Mouse (Mus musculus) MEL (cell line): Measurements from ENCODE around the gene 9430015G10Rik. TPM values are rescaled to one million over a fixed set of nuclear protein-coding genes. Genes with fewer than 3 reads are reported as not detected.
A peak's percentile ranks its signal among the peaks of the same experiment; 100 is the strongest.

Experiments
- DNase-seq: peaks from one replicate; pipeline ENCODE4 v3.0.0; 2011; ENCODE audit warnings: low read depth, low spot score
- H3K27ac ChIP-seq: 2 replicates; pipeline ENCODE4 v1.5.1; 2012; ENCODE audit warnings: low read depth, mild to moderate bottlenecking, control low read depth, low read length, moderate library complexity; ENCODE audit not compliant: control insufficient read depth
- H3K27me3 ChIP-seq, 2 experiments: fragments of 150-350 bp in 1 of 2; sonication (generic) in 1 of 2; 2 replicates each; pipeline ENCODE4 v1.6.1; 2012; ENCODE audit warnings: low read length in 2 of 2, mild to moderate bottlenecking in 2 of 2, improper control_type of control experiment in 1 of 2, moderate library complexity in 1 of 2; ENCODE audit not compliant: insufficient read depth in 2 of 2, control insufficient read depth in 1 of 2
- H3K36me3 ChIP-seq, 2 experiments: 2 replicates each; pipeline ENCODE4 v1.6.1; 2012 to 2014; ENCODE audit warnings: low read length in 2 of 2, improper control_type of control experiment in 1 of 2, inconsistent platforms in 1 of 2, mild to moderate bottlenecking in 1 of 2; ENCODE audit not compliant: insufficient read depth in 2 of 2, control insufficient read depth in 1 of 2
- H3K4me1 ChIP-seq, 2 experiments: fragments of 150-350 bp in 1 of 2; sonication (generic) in 1 of 2; 2 replicates each; pipeline ENCODE4 v1.6.1; 2012; ENCODE audit warnings: low read length in 2 of 2, improper control_type of control experiment in 1 of 2, mild to moderate bottlenecking in 1 of 2; ENCODE audit not compliant: insufficient read depth in 2 of 2, control insufficient read depth in 1 of 2
- H3K4me3 ChIP-seq, 2 experiments: fragments of 150-350 bp in 1 of 2; sonication (generic) in 1 of 2; 2 replicates each; pipeline ENCODE4 v1.5.1; 2012; ENCODE audit warnings: low read depth in 2 of 2, low read length in 2 of 2, mild to moderate bottlenecking in 2 of 2, moderate library complexity in 2 of 2, control low read depth in 1 of 2, improper control_type of control experiment in 1 of 2; ENCODE audit not compliant: control insufficient read depth in 1 of 2, insufficient read depth in 1 of 2
- H3K79me2 ChIP-seq: 2 replicates; pipeline ENCODE4 v1.6.1; 2012; ENCODE audit warnings: mild to moderate bottlenecking, low read length, moderate library complexity; ENCODE audit not compliant: control insufficient read depth, poor library complexity, insufficient read depth
- H3K9ac ChIP-seq: 2 replicates; pipeline ENCODE4 v1.6.1; 2012; ENCODE audit warnings: low read depth, mild to moderate bottlenecking, control low read depth, low read length, moderate library complexity; ENCODE audit not compliant: control insufficient read depth, poor library complexity, severe bottlenecking
- H3K9me3 ChIP-seq: fragments of 150-350 bp; sonication (generic); replicated peaks from 2 replicates; pipeline ENCODE4 v1.6.1; 2012; ENCODE audit warnings: mild to moderate bottlenecking, low read length, improper control_type of control experiment, moderate library complexity; ENCODE audit not compliant: insufficient read depth
- CHD1 ChIP-seq: IDR thresholded peaks from 2 replicates; pipeline ENCODE4 v1.6.1; 2012; ENCODE audit warnings: low read depth, mild to moderate bottlenecking, inconsistent platforms, low read length, improper control_type of control experiment
- CHD2 ChIP-seq: IDR thresholded peaks from 2 replicates; pipeline ENCODE4 v1.6.1; 2011; ENCODE audit warnings: low read length, improper control_type of control experiment
- CTCF ChIP-seq, 3 experiments: IDR thresholded peaks in 2 of 3; conservative IDR thresholded peaks in 1 of 3; 2 replicates each; pipeline ENCODE4 v1.5.1; 2011 to 2012; ENCODE audit warnings: low read length in 3 of 3, low read depth in 2 of 3, mild to moderate bottlenecking in 2 of 3, improper control_type of control experiment in 1 of 3, inconsistent platforms in 1 of 3, mixed read lengths in 1 of 3, moderate library complexity in 1 of 3; ENCODE audit not compliant: control insufficient read depth in 1 of 3, insufficient read depth in 1 of 3, poor library complexity in 1 of 3, severe bottlenecking in 1 of 3
- E2F4 ChIP-seq: IDR thresholded peaks from 2 replicates; pipeline ENCODE4 v1.6.1; 2011; ENCODE audit warnings: low read depth, low read length, improper control_type of control experiment, borderline replicate concordance
- ELF1 ChIP-seq: IDR thresholded peaks from 2 replicates; pipeline ENCODE4 v1.6.1; 2014; ENCODE audit warnings: low read depth, mild to moderate bottlenecking, inconsistent platforms, low read length, improper control_type of control experiment, moderate library complexity
- EP300 ChIP-seq, 2 experiments: IDR thresholded peaks; 2 replicates each; pipeline ENCODE4 v1.6.1; 2011; ENCODE audit warnings: improper control_type of control experiment in 2 of 2, low read length in 2 of 2, low read depth in 1 of 2, mild to moderate bottlenecking in 1 of 2
- ETS1 ChIP-seq: IDR thresholded peaks from 2 replicates; pipeline ENCODE4 v1.6.1; 2012; ENCODE audit warnings: low read depth, mild to moderate bottlenecking, inconsistent platforms, low read length, improper control_type of control experiment, moderate library complexity
- GABPA ChIP-seq: IDR thresholded peaks from 2 replicates; pipeline ENCODE4 v1.6.1; 2012; ENCODE audit warnings: low read depth, mild to moderate bottlenecking, inconsistent platforms, low read length, improper control_type of control experiment, moderate library complexity
- GATA1 ChIP-seq: IDR thresholded peaks from 2 replicates; pipeline ENCODE4 v1.6.1; 2011; ENCODE audit warnings: low read depth, low read length, improper control_type of control experiment
- MAFK ChIP-seq: IDR thresholded peaks from 2 replicates; pipeline ENCODE4 v1.6.1; 2011; ENCODE audit warnings: low read depth, mild to moderate bottlenecking, low read length, improper control_type of control experiment, borderline replicate concordance
- MAX ChIP-seq: IDR thresholded peaks from 2 replicates; pipeline ENCODE4 v1.6.1; 2011; ENCODE audit warnings: low read length, improper control_type of control experiment
- MXI1 ChIP-seq: IDR thresholded peaks from 2 replicates; pipeline ENCODE4 v1.6.1; 2011; ENCODE audit warnings: mild to moderate bottlenecking, low read depth, low read length, improper control_type of control experiment
- NELFE ChIP-seq: IDR thresholded peaks from 2 replicates; pipeline ENCODE4 v1.6.1; 2011; ENCODE audit warnings: low read depth, low read length, improper control_type of control experiment
- NRF1 ChIP-seq: IDR thresholded peaks from 2 replicates; pipeline ENCODE4 v1.6.1; 2014; ENCODE audit warnings: low read depth, mild to moderate bottlenecking, inconsistent platforms, low read length, improper control_type of control experiment, moderate library complexity; ENCODE audit not compliant: poor library complexity, insufficient read depth, severe bottlenecking
- POLR2A ChIP-seq, 2 experiments: IDR thresholded peaks; 2 replicates each; pipeline ENCODE4 v1.6.1; 2011 to 2012; ENCODE audit warnings: low read length in 2 of 2, mild to moderate bottlenecking in 2 of 2, control low read depth in 1 of 2, improper control_type of control experiment in 1 of 2, low read depth in 1 of 2, moderate library complexity in 1 of 2; ENCODE audit not compliant: control insufficient read depth in 1 of 2, insufficient read depth in 1 of 2, poor library complexity in 1 of 2
- RCOR1 ChIP-seq: IDR thresholded peaks from 2 replicates; pipeline ENCODE4 v1.6.1; 2012; ENCODE audit warnings: low read depth, mild to moderate bottlenecking, inconsistent platforms, low read length, improper control_type of control experiment
- TAL1 ChIP-seq: IDR thresholded peaks from 2 replicates; pipeline ENCODE4 v1.6.1; 2012; ENCODE audit warnings: mild to moderate bottlenecking, inconsistent platforms, low read length, moderate library complexity, mixed read lengths
- TBP ChIP-seq: IDR thresholded peaks from 2 replicates; pipeline ENCODE4 v1.8.0; 2011; ENCODE audit warnings: low read depth, low read length, improper control_type of control experiment
- TCF12 ChIP-seq: IDR thresholded peaks from 2 replicates; pipeline ENCODE4 v1.6.1; 2014; ENCODE audit warnings: low read depth, mild to moderate bottlenecking, inconsistent platforms, low read length, improper control_type of control experiment, moderate library complexity
- ZMIZ1 ChIP-seq: IDR thresholded peaks from 2 replicates; pipeline ENCODE4 v1.6.1; 2012; ENCODE audit warnings: low read depth, mild to moderate bottlenecking, inconsistent platforms, low read length, improper control_type of control experiment, moderate library complexity
- polyA plus RNA-seq, 2 experiments: library from polyadenylated mRNA; stranded (reverse) in 1 of 2; unstranded in 1 of 2; fragments of >175 nt in 1 of 2; fragments of >200 nt in 1 of 2; gene quantifications; 2 replicates each; pipeline versions ENCODE4 v1.2.1 to v1.2.4; 2012; ENCODE audit warnings: low replicate concordance in 2 of 2, low read depth in 1 of 2; ENCODE audit not compliant: insufficient read length in 2 of 2, insufficient read depth in 1 of 2, missing spikeins in 1 of 2
- total RNA-seq: library from RNA; depleted of rRNA; stranded (reverse); fragments of 300-350 nt; gene quantifications from 2 replicates; pipeline ENCODE4 v1.2.3, GENCODE M21; 2012

The 9430015G10Rik gene
- total and polyA plus RNA-seq, 3 experiments = 28.7 to 52.9 TPM; not detected in 1

DNA sequence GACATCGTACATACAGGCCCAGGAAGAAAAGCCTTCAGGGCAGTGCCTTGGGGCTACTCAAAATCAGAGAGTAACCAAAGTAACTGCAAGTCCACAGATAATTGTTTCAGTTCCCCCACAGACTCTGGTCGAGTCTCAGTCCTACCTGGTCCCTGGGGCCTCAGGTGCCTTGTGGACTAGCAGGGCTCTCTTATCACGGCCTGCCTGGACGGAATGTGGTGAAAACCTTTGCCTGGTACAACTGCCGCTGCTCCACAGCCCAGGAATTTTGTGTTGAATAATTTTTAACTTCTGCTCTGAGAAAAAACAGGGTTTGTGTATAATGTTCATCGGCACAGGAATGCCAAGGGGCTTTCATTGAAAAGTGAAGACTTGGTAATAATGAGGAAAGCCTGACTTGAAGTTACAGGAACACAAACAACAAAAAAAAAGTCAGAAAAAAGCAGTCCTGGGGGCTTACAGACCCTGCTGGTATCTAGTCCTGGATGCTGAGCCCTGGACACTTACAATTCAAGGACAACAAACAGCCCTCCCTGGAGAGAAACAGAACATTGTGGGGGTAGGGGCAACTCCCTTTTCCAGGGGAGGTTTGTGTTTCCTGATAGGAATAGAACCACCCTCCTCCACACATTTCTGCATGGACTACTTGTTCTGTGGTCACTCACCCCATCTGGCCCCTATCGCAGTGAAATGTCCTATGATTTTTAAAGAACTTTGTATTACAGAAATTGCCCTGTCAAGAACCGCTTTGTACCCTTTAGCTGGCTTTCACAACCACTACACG is 25.5 kb upstream of the 9430015G10Rik start:
- H3K9ac ChIP-seq = no peak overlapping the region
- no peak for DNase-seq
- H3K4me3 ChIP-seq = no peak overlapping the region
- no peaks in the 10 kb centered on the region for H3K27me3 ChIP-seq
- no peaks in the 10 kb centered on the region for H3K9me3 ChIP-seq
- H3K36me3 ChIP-seq = peaks cover 0 to 32% of the 10 kb centered on the region in 2 experiments; a peak in 2 of 4 replicates
- H3K4me1 ChIP-seq = peaks cover 24 to 34% of the 10 kb centered on the region in 2 experiments
- no peaks in the 10 kb centered on the region for H3K79me2 ChIP-seq
- TF ChIP-seq MAFK (no peak), E2F4 (no peak), CTCF (IDR thresholded peaks at IDR 0.05 in 2 of 3, conservative IDR thresholded peaks at IDR 0.05 in 1 of 3; ENCODE audit: control insufficient read depth in 1 of 3, insufficient read depth in 1 of 3, low read depth in 2 of 3, low read length in 3 of 3, poor library complexity in 1 of 3, severe bottlenecking in 1 of 3) (no peak), POLR2A (IDR thresholded peaks at IDR 0.05; ENCODE audit: control insufficient read depth in 1 of 2, insufficient read depth in 1 of 2, low read depth in 1 of 2, low read length in 2 of 2, poor library complexity in 1 of 2) (no peak), TAL1 (no peak), MAX (no peak), GABPA (no peak), RCOR1 (no peak), ZMIZ1 (no peak), CHD1 (no peak), NELFE (no peak), TBP (no peak), ETS1 (no peak)
- no peak overlapping the region; the same call in 1 of the 2 replicates for H3K27ac ChIP-seq

DNA sequence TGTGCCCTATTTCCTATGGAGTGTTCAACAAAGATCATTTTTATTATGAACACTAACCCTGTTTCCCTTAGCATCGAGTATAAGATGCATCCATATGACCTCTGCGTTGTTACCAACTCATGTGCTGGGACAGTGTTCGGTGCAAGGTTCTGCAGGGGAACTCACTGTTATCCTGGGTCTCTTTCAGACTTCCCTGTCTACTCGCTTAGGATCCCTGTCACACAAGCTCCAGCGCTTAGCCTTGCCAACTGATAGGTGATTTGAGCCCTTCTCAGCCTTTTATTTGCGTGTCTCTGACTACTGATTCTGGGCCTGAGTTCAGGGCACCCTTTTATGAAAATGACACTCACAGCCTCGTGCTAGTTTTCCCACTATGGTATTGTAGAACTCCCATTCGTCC is 24.5 kb upstream of the 9430015G10Rik start:
- Histone ChIP-seq H3K4me3 (no peak overlapping the region), H3K79me2 (no peaks in the 10 kb centered on the region), H3K27ac (no peak overlapping the region; the same call in none of the 2 replicates), H3K9me3 (no peaks in the 10 kb centered on the region), H3K36me3 (peaks cover 0 to 32% of the 10 kb centered on the region in 2 experiments; a peak in 2 of 4 replicates), H3K27me3 (no peaks in the 10 kb centered on the region), H3K4me1 (peaks cover 23 to 34% of the 10 kb centered on the region in 2 experiments), H3K9ac (no peak overlapping the region)
- TF ChIP-seq ELF1 (no peak), CHD2 (no peak), TCF12 (peak; percentile 41), EP300 (IDR thresholded peaks at IDR 0.05; ENCODE audit: low read depth in 1 of 2, low read length in 2 of 2) (peak; percentile 59 to 61), NRF1 (no peak), TAL1 (peak; percentile 36; the same call in 1 of the 2 replicates), MXI1 (0 out of 2 replicates have a peak, but pooled peaks have one; percentile 15), GATA1 (peak; percentile 58)
- peak; percentile 53 for DNase-seq
